Mouse (Mus musculus): Measurements from ENCODE around the gene Ahcy. TPM values are rescaled to one million over a fixed set of nuclear protein-coding genes. Genes with fewer than 3 reads are reported as not detected.
"Not testable (repeated sequence)": the region's sequence is repeated elsewhere in the genome, so short reads cannot be mapped to it uniquely, and the experiment has no call there.

Gene Ahcy
- polyA plus RNA-seq, 1 experiment from 2014 or later = 56.2 TPM

DNA sequence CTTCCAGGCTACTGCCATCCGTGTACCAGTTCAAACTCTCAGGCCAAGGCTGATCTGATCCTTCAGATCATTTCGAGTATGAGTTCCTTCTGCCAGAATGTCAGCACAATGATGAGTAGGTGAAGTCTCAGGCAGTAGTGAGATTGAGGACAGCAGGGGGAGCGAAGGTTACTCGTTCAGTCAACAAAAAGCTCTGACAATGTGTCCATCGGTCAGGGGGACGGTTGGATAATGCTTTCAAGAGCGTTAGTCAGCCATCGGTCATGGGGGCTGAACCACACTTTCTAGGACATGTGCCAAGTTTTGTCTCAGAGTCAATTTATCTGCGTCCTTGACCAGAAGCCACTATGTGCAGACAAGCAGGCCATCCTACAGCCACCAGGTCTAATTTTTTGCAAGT is 57.5 kb downstream of the Ahcy start:
- H3K9ac ChIP-seq (ENCODE audit: low read length); H3K4me3 ChIP-seq (replicated peaks; ENCODE audit: low read length); H3K36me3 ChIP-seq (ENCODE audit: control insufficient read depth, insufficient read depth, low read length); H3K27ac ChIP-seq (ENCODE audit: low read length); H3K27me3 ChIP-seq (ENCODE audit: control insufficient read depth, insufficient read depth, low read length); ATAC-seq (ENCODE audit: insufficient read depth, low FRiP score); H3K9me3 ChIP-seq (replicated peaks; ENCODE audit: control insufficient read depth, low read length); H3K4me1 ChIP-seq (ENCODE audit: control insufficient read depth, insufficient read depth, low read length); H3K4me2 ChIP-seq (ENCODE audit: low read depth, low read length): not testable (repeated sequence)
- WGBS = 28% methylated on average over 6 of the region's 9 CpGs

- no peak overlapping the region for H3K4me2 ChIP-seq (ENCODE audit: low read depth, low read length)
- no peaks in the 10 kb centered on the region for H3K9me3 ChIP-seq (replicated peaks; ENCODE audit: control insufficient read depth, low read length)
- H3K27ac ChIP-seq (ENCODE audit: low read length) = no peak overlapping the region
- H3K4me1 ChIP-seq (ENCODE audit: control insufficient read depth, insufficient read depth, low read length) = 0 out of 2 replicates have a peak, but pooled peaks cover 3% of the 10 kb centered on the region
- H3K4me3 ChIP-seq (replicated peaks; ENCODE audit: low read length) = no peak overlapping the region
- H3K9ac ChIP-seq (ENCODE audit: low read length) = no peak overlapping the region
- WGBS = 91% methylated on average over 6 of the region's 6 CpGs
- no peak for ATAC-seq (ENCODE audit: insufficient read depth, low FRiP score)
- no peaks in the 10 kb centered on the region for H3K36me3 ChIP-seq (ENCODE audit: control insufficient read depth, insufficient read depth, low read length)
- no peaks in the 10 kb centered on the region for H3K27me3 ChIP-seq (ENCODE audit: control insufficient read depth, insufficient read depth, low read length)
Observed at GRCm38 (mm10) chr2:155012991-155013390, 61.3 kb downstream of the Ahcy start.

- no peaks in the 10 kb centered on the region for H3K27me3 ChIP-seq (ENCODE audit: control insufficient read depth, insufficient read depth, low read length)
- no peak overlapping the region for H3K4me3 ChIP-seq (replicated peaks; ENCODE audit: low read length)
- WGBS = 26% methylated on average over 3 of the region's 3 CpGs
- no peak overlapping the region for H3K4me2 ChIP-seq (ENCODE audit: low read depth, low read length)
- H3K36me3 ChIP-seq (ENCODE audit: control insufficient read depth, insufficient read depth, low read length) = no peaks in the 10 kb centered on the region
- H3K27ac ChIP-seq (ENCODE audit: low read length) = no peak overlapping the region
- H3K9ac ChIP-seq (ENCODE audit: low read length) = no peak overlapping the region
- 0 out of 2 replicates have a peak, but pooled peaks cover 3% of the 10 kb centered on the region for H3K4me1 ChIP-seq (ENCODE audit: control insufficient read depth, insufficient read depth, low read length)
- no peaks in the 10 kb centered on the region for H3K9me3 ChIP-seq (replicated peaks; ENCODE audit: control insufficient read depth, low read length)
- no peak for ATAC-seq (ENCODE audit: insufficient read depth, low FRiP score)
Observed at GRCm38 (mm10) chr2:155011086-155011656, 63.1 kb downstream of the Ahcy start.

Other genes with a start within 250 kb of the Ahcy start
- gene Eif2s2, start 181.6 kb downstream of the Ahcy start, polyA plus RNA-seq (2015; fragmentation: Nextera tagmentation; extraction: Ambion mirVana) = 74.7 and 88.7 TPM in 2 replicates
- gene Gm14226, start 56.2 kb downstream of the Ahcy start, polyA plus RNA-seq (2015; fragmentation: Nextera tagmentation; extraction: Ambion mirVana) = 1.5 and 2.4 TPM in 2 replicates
- gene Itch, start 59.0 kb upstream of the Ahcy start, polyA plus RNA-seq (2015; fragmentation: Nextera tagmentation; extraction: Ambion mirVana) = 51.9 and 54.3 TPM in 2 replicates
- 341 and 379 TPM in 2 replicates for gene Dynlrb1, start 162.0 kb upstream of the Ahcy start, polyA plus RNA-seq (2015; fragmentation: Nextera tagmentation; extraction: Ambion mirVana)
- 168 and 206 TPM in 2 replicates for gene Map1lc3a, start 201.8 kb upstream of the Ahcy start, polyA plus RNA-seq (2015; fragmentation: Nextera tagmentation; extraction: Ambion mirVana)

Measured in stomach, embryonic 16.5 days (tissue).